Mouse (Mus musculus) lung, postnatal 4 days (tissue): ENCODE measurements around the gene Olfr574.

Experiments used
- DNase-seq, 2 experiments: peaks; one replicate each; pipeline ENCODE4 v3.0.0; 2021

Gene Olfr574

DNA sequence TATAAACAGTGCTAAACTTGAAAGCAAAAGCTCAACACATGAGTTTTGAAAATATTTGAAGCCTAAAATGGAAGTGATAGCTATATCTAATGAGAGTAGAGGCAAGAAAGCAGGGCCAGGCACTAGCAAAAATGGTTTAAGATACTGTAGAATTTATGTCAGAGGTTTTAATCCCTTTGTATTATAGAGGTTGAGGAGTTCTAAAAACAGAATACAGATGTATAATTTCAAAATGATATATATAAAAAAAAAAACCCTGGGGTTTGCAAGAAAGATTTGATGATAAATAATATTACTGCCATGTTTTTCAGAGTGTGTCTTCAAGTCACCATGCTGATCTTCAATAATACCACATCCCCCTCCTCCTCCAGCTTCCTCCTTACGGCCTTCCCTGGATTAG, at the start of gene Olfr574:
TSS of gene Olfr574 (plus strand) at position 301 of the 400 bp plus-strand sequence.
- no peak for DNase-seq

- DNase-seq = no peak
Measured at GRCm38 (mm10) chr7:102915261-102915660, 33.0 kb upstream of the Olfr574 start.

- DNase-seq = no peak
Measured at GRCm38 (mm10) chr7:102916405-102916804, 31.9 kb upstream of the Olfr574 start.

DNA sequence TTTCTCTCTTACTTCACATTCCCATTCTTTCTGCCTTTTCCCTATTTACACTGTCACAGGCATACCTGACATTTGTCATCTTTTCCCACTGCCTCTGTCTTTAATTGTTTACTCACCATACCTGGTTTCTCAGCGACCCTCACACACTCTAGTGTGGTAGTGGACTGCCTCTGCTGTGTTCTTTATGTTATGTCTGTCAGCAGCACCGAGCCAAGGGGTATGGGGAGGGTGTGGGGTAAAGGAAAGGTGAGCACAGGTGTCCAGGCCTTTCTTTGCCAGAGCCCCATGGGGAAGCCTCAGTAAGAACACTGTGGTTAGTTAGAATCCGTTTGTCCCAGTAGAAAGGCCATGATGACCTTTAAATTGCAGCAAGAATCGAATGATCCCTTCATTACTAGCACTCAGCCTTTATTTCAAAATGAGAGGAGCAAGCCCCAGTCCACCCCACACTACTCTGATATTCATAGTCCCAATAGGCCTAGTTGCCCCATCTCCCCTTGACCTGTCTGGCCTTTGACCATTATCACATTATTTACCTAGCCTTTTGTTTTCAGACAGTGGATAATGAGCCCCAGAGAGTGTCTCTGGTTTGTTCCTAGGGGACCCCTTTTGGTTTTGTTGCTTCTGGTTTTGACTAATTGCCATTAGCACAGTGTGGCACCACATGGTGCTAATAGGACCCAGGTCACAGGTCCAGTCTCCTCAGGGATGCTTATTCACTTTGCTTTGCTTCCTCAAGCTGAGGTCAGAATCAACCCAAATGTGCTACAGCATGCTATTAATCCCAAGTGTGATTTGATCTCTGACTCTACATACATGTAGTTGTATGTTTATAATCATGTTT, 31.0 kb upstream of the Olfr574 start, which contains the start of gene Olfr571:
TSS of gene Olfr571 (minus strand) at position 505 of the 844 bp plus-strand sequence.
- DNase-seq = no peak

DNA sequence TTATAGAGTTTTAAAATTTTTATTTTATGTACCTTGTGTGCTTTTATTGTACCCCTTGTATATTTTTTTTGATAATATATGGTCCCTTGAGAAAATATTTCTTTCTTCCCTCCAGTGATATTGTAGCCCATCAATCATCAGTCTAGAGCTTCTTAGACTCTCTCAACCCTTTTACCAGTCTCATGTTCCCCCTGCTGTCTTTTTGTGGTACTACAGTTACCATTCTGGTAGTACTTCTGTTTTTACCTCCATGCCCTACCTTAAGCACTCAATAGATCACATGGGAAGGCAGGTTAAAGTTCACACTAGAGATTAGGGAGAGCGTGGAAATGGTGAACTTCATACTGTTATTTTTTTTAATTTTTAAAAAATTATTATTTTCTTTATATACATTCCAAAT, 28.6 kb upstream of the Olfr574 start:
- DNase-seq = no peak

GRCm38 (mm10) chr7:102924109-102924508, 24.2 kb upstream of the Olfr574 start, which contains the start of gene Olfr572:
Gene Olfr572 (plus strand): TSS chr7:102924409.
- no peak for DNase-seq

- no peak for DNase-seq
Measured at GRCm38 (mm10) chr7:102927105-102927504, 21.2 kb upstream of the Olfr574 start.

- DNase-seq = no peak
Measured at GRCm38 (mm10) chr7:102942475-102942874, 5.8 kb upstream of the Olfr574 start, which contains the start of gene Olfr573-ps1. Gene Olfr573-ps1 (minus strand): TSS chr7:102942575.

GRCm38 (mm10) chr7:102943417-102943816, 4.8 kb upstream of the Olfr574 start:
- no peak for DNase-seq

- no peak for DNase-seq
Measured at GRCm38 (mm10) chr7:102950732-102951131, 2.5 kb downstream of the Olfr574 start.

- no peak for DNase-seq
Measured at GRCm38 (mm10) chr7:102958137-102958536, 9.9 kb downstream of the Olfr574 start.

DNA sequence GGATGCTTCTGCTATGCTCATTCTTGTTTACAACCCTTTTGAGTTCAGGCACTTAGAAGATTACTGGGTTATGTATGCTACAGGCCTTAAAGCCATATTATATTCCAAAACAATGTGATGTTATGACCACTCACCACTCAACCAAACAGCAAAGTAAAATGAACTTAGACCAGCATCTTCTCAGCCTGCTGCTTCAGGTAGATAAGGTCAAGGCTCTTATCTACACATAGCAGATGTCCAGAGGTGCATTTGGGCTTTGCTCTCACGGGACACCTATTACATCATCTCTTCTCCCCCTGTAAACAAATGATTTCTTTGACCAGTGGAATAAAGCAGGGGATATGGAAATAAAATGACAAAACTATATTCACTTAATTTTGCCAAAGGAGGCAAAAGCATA, 10.3 kb downstream of the Olfr574 start, which contains the start of gene Olfr575:
TSS of gene Olfr575 (minus strand) at position 183 of the 400 bp plus-strand sequence.
- DNase-seq = no peak

GRCm38 (mm10) chr7:102962360-102962759, 14.1 kb downstream of the Olfr574 start, which contains the start of gene Olfr576:
Gene Olfr576 (plus strand): TSS chr7:102962660.
- DNase-seq = no peak

DNA sequence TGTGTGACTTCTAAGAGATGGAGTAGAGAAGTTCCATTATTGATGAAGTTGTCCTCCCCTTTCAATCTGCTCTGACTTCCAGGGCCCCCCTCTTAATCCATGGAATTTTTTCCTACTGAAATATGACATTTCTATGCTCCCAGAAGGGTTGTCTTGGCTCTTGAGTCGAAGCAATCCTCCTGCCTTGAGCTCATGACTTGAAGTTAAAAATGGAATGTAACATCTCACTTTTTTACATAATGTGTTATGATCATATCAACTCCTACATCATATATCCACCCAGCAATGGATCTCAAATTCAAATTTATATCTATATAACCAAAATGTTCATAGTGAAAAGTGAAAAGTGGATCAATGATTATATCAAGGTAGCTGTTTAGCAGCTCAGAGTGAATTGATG, 26.1 kb downstream of the Olfr574 start:
- DNase-seq = no peak

DNA sequence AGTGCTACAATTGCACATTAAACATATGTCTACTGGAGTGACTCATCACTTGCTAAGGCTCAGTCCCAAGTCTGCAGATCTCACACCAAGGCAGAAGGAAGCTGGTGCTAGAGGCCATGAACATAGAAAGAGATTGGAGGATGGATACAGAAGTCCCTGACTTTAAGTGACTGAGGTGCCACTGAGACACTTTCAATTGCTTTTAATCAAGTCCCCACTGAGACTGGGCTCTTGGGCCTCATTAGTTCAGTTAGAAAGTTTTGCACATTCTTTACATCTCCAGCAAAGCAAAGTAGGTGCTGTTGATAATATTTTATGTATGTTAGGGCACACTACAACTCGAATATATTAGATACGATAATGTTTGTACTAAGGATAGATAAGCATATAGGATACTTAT, 27.6 kb downstream of the Olfr574 start, which contains the start of gene Olfr577:
TSS of gene Olfr577 (minus strand) at position 101 of the 400 bp plus-strand sequence.
- DNase-seq = no peak

- no peak for DNase-seq
Measured at GRCm38 (mm10) chr7:102989224-102989623, 41.0 kb downstream of the Olfr574 start, which contains the start of gene Olfr578. Gene Olfr578 (minus strand): TSS chr7:102989324.
